Mouse (Mus musculus) CH12.LX (cell line): Measurements from ENCODE around the gene P4ha2. TPM values are rescaled to one million over a fixed set of nuclear protein-coding genes. Genes with fewer than 3 reads are reported as not detected.

Experiments used
- DNase-seq: peaks from one replicate; pipeline ENCODE4 v3.0.0-alpha.2; 2013; ENCODE audit errors: extremely low read depth
- H3K27ac ChIP-seq: 2 replicates; pipeline ENCODE4 v1.5.1; 2012; ENCODE audit warnings: low read depth, mild to moderate bottlenecking, control low read depth, moderate library complexity; ENCODE audit not compliant: insufficient read depth
- H3K27me3 ChIP-seq: replicated peaks from 2 replicates; pipeline ENCODE3; 2012; ENCODE audit warnings: inconsistent platforms
- H3K36me3 ChIP-seq, 2 experiments: replicated peaks in 1 of 2; 2 replicates each; pipeline versions ENCODE3 to v1.6.1; 2012; ENCODE audit warnings: inconsistent platforms in 1 of 2, low read length in 1 of 2, mild to moderate bottlenecking in 1 of 2, mixed read lengths in 1 of 2, moderate library complexity in 1 of 2; ENCODE audit not compliant: control insufficient read depth in 1 of 2, insufficient read depth in 1 of 2
- H3K4me1 ChIP-seq, 2 experiments: 2 replicates each; pipeline ENCODE4 v1.6.1; 2012; ENCODE audit warnings: inconsistent platforms in 1 of 2, moderate library complexity in 1 of 2; ENCODE audit not compliant: insufficient read depth in 2 of 2, control insufficient read depth in 1 of 2
- H3K4me2 ChIP-seq: 2 replicates; pipeline ENCODE4 v1.6.1; 2012; ENCODE audit warnings: low read depth, mild to moderate bottlenecking, control low read depth; ENCODE audit not compliant: poor library complexity, insufficient read depth, severe bottlenecking
- H3K4me3 ChIP-seq, 3 experiments: fragments of 150-350 bp in 1 of 3; sonication (generic) in 1 of 3; replicated peaks in 1 of 3; 2 replicates each; pipeline versions ENCODE3 to v1.5.1; 2011 to 2012; ENCODE audit warnings: low read depth in 2 of 3, low read length in 2 of 3, mild to moderate bottlenecking in 2 of 3, moderate library complexity in 2 of 3, control low read depth in 1 of 3, improper control_type of control experiment in 1 of 3, inconsistent platforms in 1 of 3, mixed read lengths in 1 of 3; ENCODE audit not compliant: poor library complexity in 1 of 3
- H3K79me2 ChIP-seq: replicated peaks from 2 replicates; pipeline ENCODE4 v1.6.1; 2012; ENCODE audit warnings: mild to moderate bottlenecking, moderate library complexity; ENCODE audit not compliant: control insufficient read depth, poor library complexity, insufficient read depth, severe bottlenecking; ENCODE audit errors: extremely low read depth
- H3K9ac ChIP-seq: 2 replicates; pipeline ENCODE4 v1.6.1; 2012; ENCODE audit warnings: low read depth, mild to moderate bottlenecking, control low read depth, moderate library complexity; ENCODE audit not compliant: insufficient read depth
- H3K9me3 ChIP-seq: replicated peaks from 2 replicates; pipeline ENCODE3; 2012; ENCODE audit warnings: low read length, inconsistent platforms, mixed read lengths
- CHD1 ChIP-seq: IDR thresholded peaks from 2 replicates; pipeline ENCODE4 v1.6.1; 2012; ENCODE audit warnings: low read depth, low read length, improper control_type of control experiment, inconsistent platforms
- CTCF ChIP-seq, 2 experiments: IDR thresholded peaks in 1 of 2; conservative IDR thresholded peaks in 1 of 2; 2 replicates each; pipeline ENCODE4 v1.5.1; 2011 to 2012; ENCODE audit warnings: low read depth in 2 of 2, low read length in 2 of 2, improper control_type of control experiment in 1 of 2, inconsistent platforms in 1 of 2, mild to moderate bottlenecking in 1 of 2, moderate library complexity in 1 of 2
- E2F4 ChIP-seq: IDR thresholded peaks from 2 replicates; pipeline ENCODE4 v1.6.1; 2011; ENCODE audit warnings: low read depth, low read length, improper control_type of control experiment; ENCODE audit not compliant: insufficient replicate concordance
- ETS1 ChIP-seq: conservative IDR thresholded peaks from 2 replicates; pipeline ENCODE4 v1.6.1; 2012; ENCODE audit warnings: low read depth, mild to moderate bottlenecking, inconsistent platforms, low read length, improper control_type of control experiment, moderate library complexity
- IRF4 ChIP-seq: IDR thresholded peaks from 2 replicates; pipeline ENCODE4 v1.6.1; 2014; ENCODE audit warnings: low read depth, mild to moderate bottlenecking, inconsistent platforms, low read length, improper control_type of control experiment
- JUND ChIP-seq: conservative IDR thresholded peaks from 2 replicates; pipeline ENCODE4 v1.6.1; 2011; ENCODE audit warnings: low read depth, low read length, improper control_type of control experiment
- MEF2A ChIP-seq: IDR thresholded peaks from 2 replicates; pipeline ENCODE4 v1.6.1; 2014; ENCODE audit warnings: low read depth, mild to moderate bottlenecking, inconsistent platforms, low read length, improper control_type of control experiment, borderline replicate concordance
- MYC ChIP-seq: IDR thresholded peaks from 2 replicates; pipeline ENCODE4 v1.6.1; 2011; ENCODE audit warnings: low read depth, mild to moderate bottlenecking, improper control_type of control experiment, low read length
- PAX5 ChIP-seq: IDR thresholded peaks from 2 replicates; pipeline ENCODE4 v1.6.1; 2012; ENCODE audit warnings: low read length, inconsistent platforms, mixed read lengths
- POLR2A ChIP-seq: IDR thresholded peaks from 2 replicates; pipeline ENCODE4 v1.6.1; 2011; ENCODE audit warnings: low read depth, mild to moderate bottlenecking, improper control_type of control experiment, low read length
- POLR2AphosphoS2 ChIP-seq: IDR thresholded peaks from 2 replicates; pipeline ENCODE4 v1.6.1; 2011; ENCODE audit warnings: low read depth, low read length, improper control_type of control experiment
- RAD21 ChIP-seq: IDR thresholded peaks from 2 replicates; pipeline ENCODE4 v1.6.1; 2011; ENCODE audit warnings: low read depth, mild to moderate bottlenecking, low read length, improper control_type of control experiment, moderate library complexity
- RCOR1 ChIP-seq: conservative IDR thresholded peaks from 2 replicates; pipeline ENCODE4 v1.6.1; 2012; ENCODE audit warnings: low read depth, mild to moderate bottlenecking, inconsistent platforms, low read length, improper control_type of control experiment
- SIN3A ChIP-seq: IDR thresholded peaks from 2 replicates; pipeline ENCODE4 v1.6.1; 2012; ENCODE audit warnings: low read length, improper control_type of control experiment, inconsistent platforms
- SMC3 ChIP-seq: IDR thresholded peaks from 2 replicates; pipeline ENCODE4 v1.6.1; 2011; ENCODE audit warnings: low read depth, low read length, improper control_type of control experiment
- USF1 ChIP-seq: IDR thresholded peaks from 2 replicates; pipeline ENCODE4 v1.6.1; 2014; ENCODE audit warnings: low read depth, mild to moderate bottlenecking, inconsistent platforms, low read length, improper control_type of control experiment
- USF2 ChIP-seq: conservative IDR thresholded peaks from 2 replicates; pipeline ENCODE4 v1.6.1; 2011; ENCODE audit warnings: low read depth, low read length, improper control_type of control experiment
- ZMIZ1 ChIP-seq: IDR thresholded peaks from 2 replicates; pipeline ENCODE4 v1.6.1; 2012; ENCODE audit warnings: low read depth, mild to moderate bottlenecking, inconsistent platforms, low read length, improper control_type of control experiment
- dilution Hi-C: fragments of 300-500 bp; cut with MboI; formaldehyde crosslinking; loops from 2 replicates; pipeline ENCODE4 v1.14.3; 2020; ENCODE audit warnings: low sequenced_read_pairs; ENCODE audit not compliant: extremely low pct_unique_long_range_greater_than_20kb, extremely low pct_ligation_motif_present
- in situ Hi-C: fragments of 300-500 bp; cut with MboI; formaldehyde crosslinking; loops from 3 replicates; pipeline ENCODE4 v1.14.3; 2019; ENCODE audit warnings: low sequenced_read_pairs, low pct_ligation_motif_present, low pct_unique_long_range_greater_than_20kb, mixed read lengths
- polyA plus RNA-seq: library from polyadenylated mRNA; unstranded; fragments of >175 nt; gene quantifications from 2 replicates; pipeline ENCODE4 v1.2.1, GENCODE M21; 2012; ENCODE audit warnings: low read depth; ENCODE audit not compliant: insufficient read length
- total RNA-seq, 2 experiments: library from RNA; depleted of rRNA; stranded (reverse); fragments of 300-350 nt in 1 of 2; fragments of >200 nt in 1 of 2; gene quantifications; 2 replicates each; pipeline ENCODE4 v1.2.3; 2012 to 2014

P4ha2 gene
- total and polyA plus RNA-seq, 3 experiments = 3.6 to 10.0 (median 7.9) TPM

- TF ChIP-seq JUND = 0 out of 2 replicates have a peak, but pooled peaks have one; percentile 12
- TF ChIP-seq CTCF (conservative IDR thresholded peaks at IDR 0.05 in 1 of 2, IDR thresholded peaks at IDR 0.05 in 1 of 2; ENCODE audit: low read depth in 2 of 2, low read length in 2 of 2) = no peak
- TF ChIP-seq SMC3 = no peak
- TF ChIP-seq E2F4 = no peak
- TF ChIP-seq MEF2A = peak; percentile 76
- no peak for TF ChIP-seq ETS1
- TF ChIP-seq USF1 = no peak
- peak; percentile 82 for TF ChIP-seq SIN3A
- TF ChIP-seq IRF4 = peak; percentile 30; the same call in 1 of the 2 replicates
- no peak for TF ChIP-seq POLR2AphosphoS2
- TF ChIP-seq USF2 = no peak
These were observed 11.5 kb upstream of the P4ha2 start (continued) for GRCm38 (mm10) chr11:54088253-54088946.

GRCm38 (mm10) chr11:54088947-54089317, 11.0 kb upstream of the P4ha2 start:
- in situ Hi-C loops = no loop called here
- no peaks in the 10 kb centered on the region for H3K79me2 ChIP-seq
- H3K4me3 ChIP-seq = no peak overlapping the region
- peak overlapping the region; percentile 66 for H3K4me2 ChIP-seq
- TF ChIP-seq POLR2A = no peak
- peak; percentile 15 for TF ChIP-seq IRF4
- peak; percentile 18; the same call in 1 of the 2 replicates for TF ChIP-seq MYC
- TF ChIP-seq ZMIZ1 = no peak
- peak; percentile 79 for TF ChIP-seq SMC3
- TF ChIP-seq PAX5 = no peak
- no peak for TF ChIP-seq JUND
- TF ChIP-seq CHD1 = no peak
- no peak for TF ChIP-seq RCOR1
- TF ChIP-seq RAD21 = peak; percentile 73
- peak; percentile 93 for TF ChIP-seq CTCF (conservative IDR thresholded peaks at IDR 0.05 in 1 of 2, IDR thresholded peaks at IDR 0.05 in 1 of 2; ENCODE audit: low read depth in 2 of 2, low read length in 2 of 2)
- dilution Hi-C loops = no loop called here
- no peak overlapping the region for H3K9ac ChIP-seq
- peaks cover 3% of the 10 kb centered on the region for H3K27me3 ChIP-seq
- no peaks in the 10 kb centered on the region for H3K9me3 ChIP-seq
- H3K27ac ChIP-seq = no peak overlapping the region
- DNase-seq = peak; percentile 88
- H3K4me1 ChIP-seq = peaks cover 19 to 55% of the 10 kb centered on the region in 2 experiments
- H3K36me3 ChIP-seq = no peaks in the 10 kb centered on the region
